In genomic region chr4:33925489-33925888, GRCm38 (mm10) we compare ENCODE assay signal across 9 mouse cellular contexts. TPM values are rescaled to one million over a fixed set of nuclear protein-coding genes. Genes with fewer than 3 reads are reported as not detected.
DNase-seq lines count a peak whose midpoint lies in the region; ATAC-seq and TF ChIP-seq lines count a peak whose summit lies in the region.
"Had no signal": no experiment of that assay in that cellular context is flagged by ENCODE, and none has a peak within 500 bp of the region (broad histone marks: within the 10 kb centered on the region; RNA-seq: fewer than 3 reads in every experiment).

No protein-coding gene starts in this region.

- H3K4me1 ChIP-seq in neural tube, embryonic 11.5 days (ENCODE audit: control insufficient read depth, insufficient read depth, low read length), result 0 out of 2 replicates have a peak, but pooled peaks cover 3% of the 10 kb centered on the region
- H3K4me1 ChIP-seq in limb, embryonic 12.5 days (replicated peaks), result 0 out of 2 replicates have a peak, but pooled peaks cover 10% of the 10 kb centered on the region
- H3K4me1 ChIP-seq in stomach, embryonic 15.5 days, result 0 out of 2 replicates have a peak, but pooled peaks cover 5% of the 10 kb centered on the region

- WGBS in neural tube, embryonic 11.5 days, result 63% methylated on average over 4 of the region's 4 CpGs
- WGBS in limb, embryonic 12.5 days, result 42% methylated on average over 4 of the region's 4 CpGs
- 53% methylated on average over 4 of the region's 4 CpGs for WGBS in stomach, embryonic 15.5 days

- H3K27me3 ChIP-seq in neural tube, embryonic 11.5 days (ENCODE audit: control insufficient read depth, insufficient read depth, low read length), result peaks cover 20% of the 10 kb centered on the region
- peaks cover 18% of the 10 kb centered on the region for H3K27me3 ChIP-seq in limb, embryonic 12.5 days
- H3K27me3 ChIP-seq in stomach, embryonic 15.5 days (replicated peaks), result peaks cover 12% of the 10 kb centered on the region

- no peak for DNase-seq in gastrocnemius, adult 2 months
- DNase-seq in gastrocnemius, postnatal 36 days, result no peak
- DNase-seq in neural tube, embryonic 11.5 days (ENCODE audit: low spot score), result no peak
- no peak for DNase-seq in neural tube, embryonic 10.5 days (ENCODE audit: extremely low spot score, low spot score)
- DNase-seq in adrenal gland, adult 2 months, result no peak

- H3K9ac ChIP-seq in neural tube, embryonic 11.5 days (ENCODE audit: low read length), result no peak overlapping the region; the same call in 1 of the 2 replicates
- H3K9ac ChIP-seq in limb, embryonic 12.5 days (replicated peaks), result peak overlapping the region; percentile 84; the same call in 1 of the 2 replicates
- H3K9ac ChIP-seq in stomach, embryonic 15.5 days, result no peak overlapping the region

- intact Hi-C loops in gastrocnemius, adult 2 months (cut with DNase I), result loop anchor here (10.0 kb wide), 1 partner anchor 531 kb away; no protein-coding TSS in a partner anchor
- intact Hi-C loops in gastrocnemius, postnatal 36 days (cut with DNase I), result no loop called here

- no peak for TF ChIP-seq CTCF in gastrocnemius, adult 2 months (IDR thresholded peaks at IDR 0.05)

- H3K4me3 ChIP-seq in gastrocnemius, adult 2 months, result peak overlapping the region; percentile 86
- peak overlapping the region; percentile 57 for H3K4me3 ChIP-seq in neural tube, embryonic 11.5 days (ENCODE audit: low read depth, low read length)
- peak overlapping the region; percentile 66 for H3K4me3 ChIP-seq in limb, embryonic 12.5 days (replicated peaks)
- H3K4me3 ChIP-seq in stomach, embryonic 15.5 days (replicated peaks), result peak overlapping the region; percentile 55

- no peak for ATAC-seq in neural tube, embryonic 11.5 days (ENCODE audit: insufficient read depth, low FRiP score, low TSS enrichment)
- no peak for ATAC-seq in limb, embryonic 12.5 days (ENCODE audit: insufficient number of reproducible peaks, insufficient read depth, low FRiP score, low TSS enrichment, low read depth)
- ATAC-seq in stomach, embryonic 15.5 days (ENCODE audit: insufficient read depth, low FRiP score, low read depth), result no peak
- ATAC-seq in frontal cortex, adult (ENCODE audit: low TSS enrichment), result no peak

- H3K4me2 ChIP-seq in neural tube, embryonic 11.5 days (ENCODE audit: low read depth), result peak overlapping the region; percentile 87
- H3K4me2 ChIP-seq in limb, embryonic 12.5 days, result peak overlapping the region; percentile 93
- H3K4me2 ChIP-seq in stomach, embryonic 15.5 days, result peak overlapping the region; percentile 98; the same call in 1 of the 2 replicates

- H3K27ac ChIP-seq in gastrocnemius, adult 2 months, result no peak overlapping the region
- peak overlapping the region; percentile 92 for H3K27ac ChIP-seq in neural tube, embryonic 11.5 days (ENCODE audit: low read depth, low read length)
- H3K27ac ChIP-seq in limb, embryonic 12.5 days, result no peak overlapping the region
- H3K27ac ChIP-seq in stomach, embryonic 15.5 days, result no peak overlapping the region

- H3K36me3 ChIP-seq in neural tube, embryonic 11.5 days (ENCODE audit: control insufficient read depth, insufficient read depth, low read length), result no peaks in the 10 kb centered on the region
- H3K36me3 ChIP-seq in limb, embryonic 12.5 days, result no peaks in the 10 kb centered on the region
- no peaks in the 10 kb centered on the region for H3K36me3 ChIP-seq in stomach, embryonic 15.5 days

- H3K9me3 ChIP-seq in neural tube, embryonic 11.5 days (ENCODE audit: control insufficient read depth, low read length), result no peaks in the 10 kb centered on the region
- no peaks in the 10 kb centered on the region for H3K9me3 ChIP-seq in limb, embryonic 12.5 days
- no peaks in the 10 kb centered on the region for H3K9me3 ChIP-seq in stomach, embryonic 15.5 days

RNA-seq across cellular contexts. Expression of gene Cnr1, which starts 1.1 kb away (rescaled TPM):
- under 1 TPM; 0.28 to 0.50 TPM for total RNA-seq in gastrocnemius, adult 2 months (2021)
- total RNA-seq in gastrocnemius, postnatal 36 days (2021), result under 1 TPM; 0.51 to 0.67 TPM
- polyA plus RNA-seq in neural tube, embryonic 11.5 days (2014; fragmentation: Nextera tagmentation; extraction: Ambion mirVana), result 20.4 and 22.7 TPM in 2 replicates
- polyA plus RNA-seq in limb, embryonic 12.5 days (2016; fragmentation: Nextera tagmentation; extraction: Ambion mirVana), result 5.2 and 6.2 TPM in 2 replicates
- 2.7 and 3.6 TPM in 2 replicates for polyA plus RNA-seq in stomach, embryonic 15.5 days (2015; fragmentation: Nextera tagmentation; extraction: Ambion mirVana)
- total RNA-seq in adrenal gland, adult 2 months (2021), result 10 to 100 TPM; 19.4 to 25.8 TPM
- polyA plus RNA-seq in adrenal gland, adult 2 months (2012; rRNA removed), result 7.3 and 7.9 TPM in 2 replicates
- total RNA-seq: neutrophil, adult 5-6 weeks had no signal
